Mouse (Mus musculus): ENCODE results near the gene Klf2. TPM values are rescaled to one million over a fixed set of nuclear protein-coding genes. Genes with fewer than 3 reads are reported as not detected.

Gene Klf2
- 55.2 TPM for polyA plus RNA-seq (2014; fragmentation: Illumina TruSeq; extraction: RNeasy Lipid Tissue Mini Kit (QIAGEN cat#74804); ENCODE audit: low read depth, low replicate concordance)

GRCm38 (mm10) chr8:72318801-72319322 is at the start of gene Klf2:
TSS of gene Klf2 (plus strand) at chr8:72319033.

GRCm38 (mm10) chr8:72305210-72305905 is 13.5 kb upstream of the Klf2 start, which contains the start of gene Gm10282:
TSS of gene Gm10282 (minus strand) at chr8:72305260.

Other genes starting within 250 kb of the Klf2 start
- gene Olfr373, start 235.9 kb upstream of the Klf2 start, polyA plus RNA-seq (2014; fragmentation: Illumina TruSeq; extraction: RNeasy Lipid Tissue Mini Kit (QIAGEN cat#74804); ENCODE audit: low read depth, low replicate concordance): not detected
- gene Olfr374, start 212.0 kb upstream of the Klf2 start, polyA plus RNA-seq (2014; fragmentation: Illumina TruSeq; extraction: RNeasy Lipid Tissue Mini Kit (QIAGEN cat#74804); ENCODE audit: low read depth, low replicate concordance): not detected
- gene Tpm4, start 184.1 kb upstream of the Klf2 start, polyA plus RNA-seq (2014; fragmentation: Illumina TruSeq; extraction: RNeasy Lipid Tissue Mini Kit (QIAGEN cat#74804); ENCODE audit: low read depth, low replicate concordance): 104 TPM
- 24.8 TPM for gene Rab8a, start 157.8 kb upstream of the Klf2 start, polyA plus RNA-seq (2014; fragmentation: Illumina TruSeq; extraction: RNeasy Lipid Tissue Mini Kit (QIAGEN cat#74804); ENCODE audit: low read depth, low replicate concordance)
- not detected for gene Hsh2d, start 129.4 kb upstream of the Klf2 start, polyA plus RNA-seq (2014; fragmentation: Illumina TruSeq; extraction: RNeasy Lipid Tissue Mini Kit (QIAGEN cat#74804); ENCODE audit: low read depth, low replicate concordance)
- 1.2 TPM for gene Cib3, start 106.2 kb upstream of the Klf2 start, polyA plus RNA-seq (2014; fragmentation: Illumina TruSeq; extraction: RNeasy Lipid Tissue Mini Kit (QIAGEN cat#74804); ENCODE audit: low read depth, low replicate concordance)
- not detected for gene Gm11034, start 105.4 kb upstream of the Klf2 start, polyA plus RNA-seq (2014; fragmentation: Illumina TruSeq; extraction: RNeasy Lipid Tissue Mini Kit (QIAGEN cat#74804); ENCODE audit: low read depth, low replicate concordance)
- 28.9 TPM for gene Fam32a, start 99.3 kb upstream of the Klf2 start, polyA plus RNA-seq (2014; fragmentation: Illumina TruSeq; extraction: RNeasy Lipid Tissue Mini Kit (QIAGEN cat#74804); ENCODE audit: low read depth, low replicate concordance)
- gene Ap1m1, start 79.0 kb upstream of the Klf2 start, polyA plus RNA-seq (2014; fragmentation: Illumina TruSeq; extraction: RNeasy Lipid Tissue Mini Kit (QIAGEN cat#74804); ENCODE audit: low read depth, low replicate concordance): 61.0 TPM
- 2.5 TPM for gene Gm10282, start 13.8 kb upstream of the Klf2 start, polyA plus RNA-seq (2014; fragmentation: Illumina TruSeq; extraction: RNeasy Lipid Tissue Mini Kit (QIAGEN cat#74804); ENCODE audit: low read depth, low replicate concordance)
- 42.1 TPM for gene Eps15l1, start 102.4 kb downstream of the Klf2 start, polyA plus RNA-seq (2014; fragmentation: Illumina TruSeq; extraction: RNeasy Lipid Tissue Mini Kit (QIAGEN cat#74804); ENCODE audit: low read depth, low replicate concordance)
- 40.0 TPM for gene Calr3, start 124.8 kb downstream of the Klf2 start, polyA plus RNA-seq (2014; fragmentation: Illumina TruSeq; extraction: RNeasy Lipid Tissue Mini Kit (QIAGEN cat#74804); ENCODE audit: low read depth, low replicate concordance)
- 4.9 TPM for gene 1700030K09Rik, start 124.8 kb downstream of the Klf2 start, polyA plus RNA-seq (2014; fragmentation: Illumina TruSeq; extraction: RNeasy Lipid Tissue Mini Kit (QIAGEN cat#74804); ENCODE audit: low read depth, low replicate concordance)
- gene Cherp, start 156.2 kb downstream of the Klf2 start, polyA plus RNA-seq (2014; fragmentation: Illumina TruSeq; extraction: RNeasy Lipid Tissue Mini Kit (QIAGEN cat#74804); ENCODE audit: low read depth, low replicate concordance): 22.3 TPM
- gene Slc35e1, start 173.6 kb downstream of the Klf2 start, polyA plus RNA-seq (2014; fragmentation: Illumina TruSeq; extraction: RNeasy Lipid Tissue Mini Kit (QIAGEN cat#74804); ENCODE audit: low read depth, low replicate concordance): 58.8 TPM
- 6.9 TPM for gene Med26, start 229.2 kb downstream of the Klf2 start, polyA plus RNA-seq (2014; fragmentation: Illumina TruSeq; extraction: RNeasy Lipid Tissue Mini Kit (QIAGEN cat#74804); ENCODE audit: low read depth, low replicate concordance)